Comparison of ENCODE assay signal across 21 mouse cellular contexts in genomic region chr10:87905087-87905486, GRCm38 (mm10). TPM values are rescaled to one million over a fixed set of nuclear protein-coding genes. Genes with fewer than 3 reads are reported as not detected.
DNase-seq lines count a peak whose midpoint lies in the region; ATAC-seq and TF ChIP-seq lines count a peak whose summit lies in the region.
"Had no signal": no experiment of that assay in that cellular context is flagged by ENCODE, and none has a peak within 500 bp of the region (broad histone marks: within the 10 kb centered on the region; RNA-seq: fewer than 3 reads in every experiment).

No protein-coding gene starts in this region.

- peak overlapping the region; percentile 48 for H3K27ac ChIP-seq in heart, embryonic 13.5 days (replicated peaks)
- 0 out of 2 replicates have a peak overlapping the region, but pooled peaks have one; percentile 45 for H3K27ac ChIP-seq in olfactory bulb, adult 2 months (ENCODE audit: insufficient read depth, low read depth, low read length)
- H3K27ac ChIP-seq: embryonic facial prominence, embryonic 12.5 days; forebrain, embryonic 10.5 days; forebrain, embryonic 12.5 days had no signal

- DNase-seq in heart, postnatal 4 days, result no peak
- peak; percentile 55 for DNase-seq in Muller cell, postnatal 12 days (ENCODE audit: inconsistent ontology term)
- peak; percentile 13 for DNase-seq in brain, adult 2 months (ENCODE audit: low read depth, low spot score)
- DNase-seq in cerebellum, adult 18-20 months, result no peak
- DNase-seq in frontal cortex, postnatal 10 days (ENCODE audit: low spot score in 2 of 2), result no peak
- DNase-seq: adrenal gland, postnatal 10 days; adrenal gland, postnatal 25 days; cerebellum, adult 11-12 months; cerebellum, adult 8-10 months; cerebellum, postnatal 25 days had no signal

- no peaks in the 10 kb centered on the region for H3K9me3 ChIP-seq in heart, embryonic 13.5 days
- H3K9me3 ChIP-seq: embryonic facial prominence, embryonic 10.5 days; embryonic facial prominence, embryonic 12.5 days; forebrain, embryonic 10.5 days; forebrain, embryonic 12.5 days had no signal

- no peak overlapping the region for H3K4me3 ChIP-seq in heart, embryonic 13.5 days
- H3K4me3 ChIP-seq in olfactory bulb, adult 2 months (ENCODE audit: insufficient read depth, low read depth, low read length), result no peak overlapping the region
- H3K4me3 ChIP-seq: embryonic facial prominence, embryonic 10.5 days; embryonic facial prominence, embryonic 12.5 days; forebrain, embryonic 10.5 days; forebrain, embryonic 12.5 days had no signal

- peaks cover 24% of the 10 kb centered on the region for H3K4me1 ChIP-seq in heart, embryonic 13.5 days
- peaks cover 5% of the 10 kb centered on the region; the same call in 1 of the 2 replicates for H3K4me1 ChIP-seq in olfactory bulb, adult 2 months (ENCODE audit: control insufficient read depth, insufficient read depth, low read length)
- H3K4me1 ChIP-seq: forebrain, embryonic 12.5 days had no signal

- H3K9ac ChIP-seq in heart, embryonic 13.5 days, result no peak overlapping the region
- H3K9ac ChIP-seq: embryonic facial prominence, embryonic 12.5 days; forebrain, embryonic 12.5 days had no signal

- H3K36me3 ChIP-seq in heart, embryonic 13.5 days, result no peaks in the 10 kb centered on the region
- H3K36me3 ChIP-seq: embryonic facial prominence, embryonic 10.5 days; embryonic facial prominence, embryonic 12.5 days; forebrain, embryonic 10.5 days; forebrain, embryonic 12.5 days had no signal

- no peak for TF ChIP-seq POLR2A in olfactory bulb, adult 2 months (IDR thresholded peaks at IDR 0.05; ENCODE audit: insufficient read depth, low read depth, low read length)

- ATAC-seq in heart, embryonic 13.5 days (ENCODE audit: extremely low read depth, insufficient number of reproducible peaks, low FRiP score, low TSS enrichment), result no peak
- ATAC-seq: activated CD4-positive, CD25-positive, alpha-beta regulatory T cell, adult 4 months; forebrain, embryonic 14.5 days; forebrain, embryonic 16.5 days; Patski had no signal

- no peaks in the 10 kb centered on the region for H3K27me3 ChIP-seq in heart, embryonic 13.5 days (replicated peaks)
- H3K27me3 ChIP-seq: embryonic facial prominence, embryonic 12.5 days; forebrain, embryonic 12.5 days; Patski had no signal

- H3K4me2 ChIP-seq in heart, embryonic 13.5 days, result no peak overlapping the region
- H3K4me2 ChIP-seq: embryonic facial prominence, embryonic 12.5 days; forebrain, embryonic 12.5 days had no signal

- no peak for TF ChIP-seq CTCF in olfactory bulb, adult 2 months (IDR thresholded peaks at IDR 0.05; ENCODE audit: insufficient read depth, low read depth, low read length)

- WGBS in heart, embryonic 13.5 days, result 42% methylated on average over 3 of the region's 3 CpGs
- 48% methylated on average over 3 of the region's 3 CpGs for WGBS in olfactory bulb, adult 2 months

RNA-seq across cellular contexts. Expression of gene Igf1, which starts 47.0 kb away (rescaled TPM):
- 34.3 and 39.5 TPM in 2 replicates for polyA plus RNA-seq in heart, embryonic 13.5 days (2015; fragmentation: Nextera tagmentation; extraction: Ambion mirVana)
- 10 to 100 TPM; 79.4 to 83.7 TPM for total RNA-seq in heart, postnatal 4 days (2021)
- 278 TPM in 1 of 2 replicates, not detected in the other for polyA plus RNA-seq in olfactory bulb, adult 2 months (2012; ENCODE audit: insufficient read depth, insufficient read length, low replicate concordance, missing spikeins)
- total RNA-seq: MEL had no signal

Comparison
In these comparisons a context has a peak if more than half of its experiments do, and no peak if none do; other contexts are left out.
1. DNase-seq: peak in Muller cell, postnatal 12 days (single experiment) and brain, adult 2 months (single experiment); none in heart, postnatal 4 days (single experiment), cerebellum, adult 18-20 months (0 of 2) and frontal cortex, postnatal 10 days (0 of 2).